ENCODE assay signal across 8 mouse cellular contexts in genomic region chr10:80151211-80152034, GRCm38 (mm10). TPM values are rescaled to one million over a fixed set of nuclear protein-coding genes. Genes with fewer than 3 reads are reported as not detected.
DNase-seq lines count a peak whose midpoint lies in the region; ATAC-seq and TF ChIP-seq lines count a peak whose summit lies in the region.

No protein-coding gene starts in this region.

- peaks cover 0 to 37% of the 10 kb centered on the region in 2 experiments; a peak in 3 of 4 replicates for H3K4me1 ChIP-seq in ES-E14 (ENCODE audit: control insufficient read depth in 2 of 2, insufficient read depth in 2 of 2, low read length in 2 of 2, poor library complexity in 1 of 2)
- peaks cover 39% of the 10 kb centered on the region for H3K4me1 ChIP-seq in heart, postnatal 0 days (ENCODE audit: control insufficient read depth, insufficient read depth)
- peaks cover 28% of the 10 kb centered on the region for H3K4me1 ChIP-seq in spleen, adult 2 months (ENCODE audit: control insufficient read depth, insufficient read depth, insufficient read length)

- peak overlapping the region; percentile 75 for H3K27ac ChIP-seq in ES-E14 (ENCODE audit: insufficient read depth, low read depth, low read length, poor library complexity, severe bottlenecking)
- peak overlapping the region; percentile 99 for H3K27ac ChIP-seq in heart, postnatal 0 days (ENCODE audit: low read depth)
- H3K27ac ChIP-seq in spleen, adult 2 months (ENCODE audit: insufficient read depth, low read length) = peak overlapping the region; percentile 96

- no peak for TF ChIP-seq CTCF in heart, postnatal 0 days (IDR thresholded peaks at IDR 0.05; ENCODE audit: low read depth)
- no peak for TF ChIP-seq CTCF in spleen, adult 2 months (IDR thresholded peaks at IDR 0.05; ENCODE audit: extremely low read depth, insufficient read depth, insufficient read length, insufficient replicate concordance)

- H3K36me3 ChIP-seq in ES-E14 (ENCODE audit: control insufficient read depth, insufficient read depth, low read length, poor library complexity, severe bottlenecking) = peaks cover 52% of the 10 kb centered on the region
- peaks cover 54% of the 10 kb centered on the region for H3K36me3 ChIP-seq in heart, postnatal 0 days (replicated peaks; ENCODE audit: control insufficient read depth, insufficient read depth, low read length)
- H3K36me3 ChIP-seq in spleen, adult 2 months (ENCODE audit: control insufficient read depth, insufficient read depth, low read length) = peaks cover 46% of the 10 kb centered on the region

- in situ Hi-C loops in ES-E14 (cut with MboI; ENCODE audit: low sequenced_read_pairs in 2 of 2, unreplicated experiment in 2 of 2) = no loop called here

- 1% methylated on average over 24 of the region's 26 CpGs for WGBS in heart, postnatal 0 days
- 2% methylated on average over 25 of the region's 26 CpGs for WGBS in spleen, adult 2 months

- peak overlapping the region; percentile 80 to 89 for H3K4me3 ChIP-seq in ES-E14 (ENCODE audit: insufficient read depth in 1 of 2, low read depth in 1 of 2, low read length in 2 of 2, poor library complexity in 1 of 2, severe bottlenecking in 1 of 2)
- peak overlapping the region; percentile 90 for H3K4me3 ChIP-seq in heart, postnatal 0 days (ENCODE audit: low read depth, low read length)
- peak overlapping the region; percentile 77 for H3K4me3 ChIP-seq in spleen, adult 2 months (ENCODE audit: extremely low read depth, insufficient read depth, insufficient read length)

- peak overlapping the region; percentile 85 for H3K4me2 ChIP-seq in heart, postnatal 0 days (ENCODE audit: low read depth, low read length)

- no peaks in the 10 kb centered on the region for H3K9me3 ChIP-seq in ES-E14 (ENCODE audit: control insufficient read depth, insufficient read depth, low read depth, low read length)
- no peaks in the 10 kb centered on the region for H3K9me3 ChIP-seq in heart, postnatal 0 days (replicated peaks; ENCODE audit: control insufficient read depth, low read length)

- ATAC-seq in heart, postnatal 0 days (ENCODE audit: insufficient read depth, low read depth) = no peak
- peak; percentile 14 for ATAC-seq in megakaryocyte, adult 5-6 weeks (ENCODE audit: poor library complexity, severe bottlenecking)
- ATAC-seq in monocyte, adult 5-6 weeks (replicated peaks; ENCODE audit: insufficient number of reproducible peaks, low FRiP score, low TSS enrichment, poor library complexity, severe bottlenecking) = no peak

- peak overlapping the region; percentile 83 for H3K9ac ChIP-seq in ES-E14 (ENCODE audit: insufficient read depth, low read depth, low read length, poor library complexity, severe bottlenecking)
- H3K9ac ChIP-seq in heart, postnatal 0 days (replicated peaks; ENCODE audit: low read depth, low read length) = peak overlapping the region; percentile 95

- H3K27me3 ChIP-seq in heart, postnatal 0 days (ENCODE audit: control insufficient read depth, insufficient read depth, low read length) = no peaks in the 10 kb centered on the region
- H3K27me3 ChIP-seq in spleen, adult 2 months (ENCODE audit: control insufficient read depth, insufficient read depth, low read length) = no peaks in the 10 kb centered on the region

- peak; percentile 70 for DNase-seq in 3T3-L1 (ENCODE audit: low read depth, low spot score)
- no peak for DNase-seq in ES-E14 (ENCODE audit: low read depth, low spot score)
- peak; percentile 69 for DNase-seq in embryo, embryonic 11 days
- DNase-seq in heart, postnatal 0 days (ENCODE audit: low spot score) = peak; percentile 75
- DNase-seq in kidney, postnatal 25 days = peak; percentile 88 to 95
- DNase-seq in spleen, adult 2 months (ENCODE audit: low read depth in 1 of 2, low spot score in 2 of 2) = peak in 1 of 2 experiments; percentile 79

- TF ChIP-seq POLR2A in spleen, adult 2 months (IDR thresholded peaks at IDR 0.05; ENCODE audit: low read depth, low read length) = peak; percentile 13; the same call in 1 of the 2 replicates

- no peak; the same call in 1 of the 2 replicates for TF ChIP-seq EP300 in heart, postnatal 0 days (IDR thresholded peaks at IDR 0.05; ENCODE audit: low read depth)

TF ChIP-seq in ES-E14, 5 proteins besides CTCF, POLR2A, EP300 and RAD21:
- TF ChIP-seq CHD2 (IDR thresholded peaks at IDR 0.05; ENCODE audit: low read depth, low read length) (no peak), ZC3H11A (IDR thresholded peaks at IDR 0.05; ENCODE audit: borderline replicate concordance, low read depth, low read length) (no peak), HCFC1 (IDR thresholded peaks at IDR 0.05; ENCODE audit: borderline replicate concordance, insufficient read depth, low read length) (no peak), MAFK (IDR thresholded peaks at IDR 0.05; ENCODE audit: insufficient read depth, low read depth, low read length) (no peak), ZNF384 (IDR thresholded peaks at IDR 0.05; ENCODE audit: low read depth, low read length) (no peak)

RNA-seq across cellular contexts. Expression of gene Midn, which starts 3.4 kb away (rescaled TPM):
- 38.3 and 42.6 TPM in 2 replicates for total RNA-seq in ES-E14 (2012; rRNA removed)
- total RNA-seq in heart, postnatal 0 days (2014; rRNA removed; ENCODE audit: low replicate concordance) = 100 and 122 TPM in 2 replicates
- polyA plus RNA-seq in heart, postnatal 0 days (2015; fragmentation: Nextera tagmentation; extraction: Ambion mirVana) = 12.4 and 15.8 TPM in 2 replicates
- 29.5 and 29.6 TPM in 2 replicates for total RNA-seq in megakaryocyte, adult 5-6 weeks (2015)
- 22.4 and 36.1 TPM in 2 replicates for total RNA-seq in megakaryocyte, adult 5-6 weeks (2017)
- polyA plus RNA-seq in spleen, adult 2 months (2012; rRNA removed) = 128 and 157 TPM in 2 replicates
- 27.3 to 65.5 TPM (median 29.9 TPM) in 3 replicates for total RNA-seq in monocyte, adult 5-6 weeks (2017)

RNA-seq across cellular contexts. Expression of gene Cbarp, which starts 10.8 kb away (rescaled TPM):
- total RNA-seq in ES-E14 (2012; rRNA removed) = 20.9 and 41.0 TPM in 2 replicates
- total RNA-seq in heart, postnatal 0 days (2014; rRNA removed; ENCODE audit: low replicate concordance) = 2.8 and 5.9 TPM in 2 replicates
- polyA plus RNA-seq in heart, postnatal 0 days (2015; fragmentation: Nextera tagmentation; extraction: Ambion mirVana) = 1.0 and 1.1 TPM in 2 replicates
- total RNA-seq in megakaryocyte, adult 5-6 weeks (2015) = 1.6 and 2.2 TPM in 2 replicates
- total RNA-seq in megakaryocyte, adult 5-6 weeks (2017) = 1.4 TPM in 1 of 2 replicates, not detected in the other
- 11.9 and 13.4 TPM in 2 replicates for polyA plus RNA-seq in spleen, adult 2 months (2012; rRNA removed)
- 0.29 to 5.8 TPM (median 4.1 TPM) in 3 replicates for total RNA-seq in monocyte, adult 5-6 weeks (2017)

RNA-seq across cellular contexts. Expression of gene Atp5d, which starts 13.0 kb away (rescaled TPM):
- total RNA-seq in ES-E14 (2012; rRNA removed) = 217 and 226 TPM in 2 replicates
- total RNA-seq in heart, postnatal 0 days (2014; rRNA removed; ENCODE audit: low replicate concordance) = 970 and 972 TPM in 2 replicates
- 1,858 and 1,876 TPM in 2 replicates for polyA plus RNA-seq in heart, postnatal 0 days (2015; fragmentation: Nextera tagmentation; extraction: Ambion mirVana)
- total RNA-seq in megakaryocyte, adult 5-6 weeks (2015) = 161 and 162 TPM in 2 replicates
- total RNA-seq in megakaryocyte, adult 5-6 weeks (2017) = 31.0 and 34.7 TPM in 2 replicates
- 592 and 782 TPM in 2 replicates for polyA plus RNA-seq in spleen, adult 2 months (2012; rRNA removed)
- total RNA-seq in monocyte, adult 5-6 weeks (2017) = 26.1 to 49.8 TPM (median 29.5 TPM) in 3 replicates

RNA-seq across cellular contexts. Expression of gene Cirbp, which starts 14.4 kb away (rescaled TPM):
- total RNA-seq in ES-E14 (2012; rRNA removed) = 69.6 and 105 TPM in 2 replicates
- 121 and 163 TPM in 2 replicates for total RNA-seq in heart, postnatal 0 days (2014; rRNA removed; ENCODE audit: low replicate concordance)
- polyA plus RNA-seq in heart, postnatal 0 days (2015; fragmentation: Nextera tagmentation; extraction: Ambion mirVana) = 208 and 330 TPM in 2 replicates
- total RNA-seq in megakaryocyte, adult 5-6 weeks (2015) = 11.7 and 13.8 TPM in 2 replicates
- total RNA-seq in megakaryocyte, adult 5-6 weeks (2017) = 29.3 and 32.1 TPM in 2 replicates
- polyA plus RNA-seq in spleen, adult 2 months (2012; rRNA removed) = 144 and 151 TPM in 2 replicates
- 137 to 163 TPM (median 145 TPM) in 3 replicates for total RNA-seq in monocyte, adult 5-6 weeks (2017)

RNA-seq across cellular contexts. Expression of gene 1600002K03Rik, which starts 21.3 kb away (rescaled TPM):
- 25.4 and 31.2 TPM in 2 replicates for total RNA-seq in ES-E14 (2012; rRNA removed)
- total RNA-seq in heart, postnatal 0 days (2014; rRNA removed; ENCODE audit: low replicate concordance) = 0.66 and 8.9 TPM in 2 replicates
- polyA plus RNA-seq in heart, postnatal 0 days (2015; fragmentation: Nextera tagmentation; extraction: Ambion mirVana) = 4.6 and 5.7 TPM in 2 replicates
- total RNA-seq in megakaryocyte, adult 5-6 weeks (2015) = 19.3 and 21.0 TPM in 2 replicates
- total RNA-seq in megakaryocyte, adult 5-6 weeks (2017) = 18.8 and 20.9 TPM in 2 replicates
- 10.8 TPM in 2 replicates for polyA plus RNA-seq in spleen, adult 2 months (2012; rRNA removed)
- total RNA-seq in monocyte, adult 5-6 weeks (2017) = 16.2 to 29.1 TPM (median 18.0 TPM) in 3 replicates
